Mouse (Mus musculus): ENCODE results near the gene Kcnk4.

Kcnk4 gene

DNA sequence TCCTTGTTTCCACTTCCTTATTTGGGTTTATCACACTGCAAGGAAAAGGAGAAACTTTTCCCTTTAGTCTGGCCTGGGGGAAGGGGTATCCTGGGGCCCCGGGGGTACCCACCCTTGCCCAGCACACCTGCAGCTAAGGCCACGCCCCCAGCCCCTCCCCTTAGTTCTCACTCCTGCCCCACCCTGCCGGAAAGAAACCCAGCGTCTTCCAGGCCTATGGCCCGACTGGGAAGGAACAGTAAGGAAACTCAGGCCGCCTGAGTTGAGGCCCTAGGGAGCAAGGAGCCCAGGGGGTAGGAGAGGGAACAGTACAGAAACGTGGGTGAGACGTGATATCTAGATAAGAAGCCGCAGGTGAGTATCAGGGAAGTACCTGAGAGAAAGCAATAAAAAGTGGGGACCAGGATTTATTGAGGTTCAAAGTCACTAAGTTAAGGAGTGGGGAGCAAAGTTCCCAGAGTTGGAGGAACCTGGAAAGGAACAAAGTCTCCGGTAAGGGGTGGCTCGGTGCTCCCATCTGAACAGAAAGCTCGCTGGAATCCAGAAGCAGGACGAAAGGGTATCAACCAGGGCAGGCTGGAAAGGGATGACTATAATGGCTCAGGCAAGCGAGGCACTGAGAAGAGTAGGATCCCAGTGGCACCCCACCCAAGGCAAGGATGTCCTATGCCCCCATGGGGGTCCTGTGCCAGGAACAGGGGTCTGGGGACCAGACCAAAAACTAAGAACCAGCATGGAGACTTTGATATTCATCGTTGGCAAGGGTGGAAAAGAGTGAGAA lies 34.4 kb upstream of the Kcnk4 start:
- no peak for DNase-seq (ENCODE audit: low read depth, low spot score)

DNA sequence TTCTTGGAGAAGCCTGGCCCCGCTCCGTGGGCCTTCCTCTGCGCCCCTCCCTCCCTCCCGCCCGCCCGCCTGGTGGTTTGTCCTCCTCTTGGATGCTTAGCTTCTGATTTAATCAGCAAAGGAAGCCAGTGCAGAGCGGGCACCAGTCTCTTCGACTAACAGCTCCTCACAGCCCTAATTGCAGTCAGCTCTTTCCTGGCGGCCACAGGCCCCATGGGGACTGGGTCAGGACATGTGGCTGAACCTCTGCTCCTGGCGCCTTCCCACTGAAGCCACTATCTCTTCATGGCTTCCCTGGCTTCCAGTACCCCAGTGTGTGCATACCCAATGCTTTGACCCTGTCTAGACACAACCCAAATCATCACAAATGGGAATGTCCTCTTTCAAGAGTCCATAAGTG lies 22.1 kb upstream of the Kcnk4 start:
- DNase-seq (ENCODE audit: low read depth, low spot score): no peak

DNA sequence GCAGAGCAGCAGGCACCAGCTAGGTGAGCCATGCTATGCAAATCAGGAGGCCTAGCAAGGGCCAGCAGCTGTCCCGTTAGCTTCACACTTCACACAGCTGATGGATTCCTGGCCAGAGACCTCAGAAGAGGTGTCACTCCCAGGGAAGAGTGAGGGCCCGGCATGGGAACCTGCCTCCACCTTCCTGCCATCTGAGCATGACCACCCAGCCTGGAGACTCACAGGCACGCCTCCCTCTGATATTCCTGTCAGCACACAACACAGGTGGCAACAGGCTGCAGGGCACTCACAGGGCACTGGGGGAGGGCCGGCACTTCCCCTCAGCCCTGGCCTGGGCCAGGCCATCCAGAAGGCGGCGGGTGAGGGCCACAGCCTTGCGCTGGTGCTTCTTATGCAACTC lies 21.1 kb upstream of the Kcnk4 start:
- no peak for DNase-seq (ENCODE audit: low read depth, low spot score)

DNA sequence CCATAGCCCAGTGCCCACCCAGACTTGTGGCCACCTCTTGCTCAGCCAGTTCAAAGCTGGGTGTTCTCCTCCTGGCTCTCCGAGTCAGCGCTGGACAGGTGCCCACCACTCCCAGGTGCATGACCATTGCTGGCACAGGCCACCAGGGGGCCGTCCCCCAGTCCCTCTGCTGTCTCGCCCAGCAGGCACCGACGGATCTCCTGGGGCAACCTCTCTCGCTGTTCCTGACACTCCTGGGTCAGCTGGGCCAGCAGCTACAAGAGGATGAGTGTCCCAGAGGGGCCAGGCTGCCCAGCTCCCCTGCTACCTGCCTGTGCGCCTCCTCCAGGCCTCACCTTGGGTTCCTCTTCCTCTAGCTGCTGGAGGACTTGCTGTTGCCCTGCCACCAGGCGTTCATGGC lies 19.7 kb upstream of the Kcnk4 start:
- no peak for DNase-seq (ENCODE audit: low read depth, low spot score)

DNA sequence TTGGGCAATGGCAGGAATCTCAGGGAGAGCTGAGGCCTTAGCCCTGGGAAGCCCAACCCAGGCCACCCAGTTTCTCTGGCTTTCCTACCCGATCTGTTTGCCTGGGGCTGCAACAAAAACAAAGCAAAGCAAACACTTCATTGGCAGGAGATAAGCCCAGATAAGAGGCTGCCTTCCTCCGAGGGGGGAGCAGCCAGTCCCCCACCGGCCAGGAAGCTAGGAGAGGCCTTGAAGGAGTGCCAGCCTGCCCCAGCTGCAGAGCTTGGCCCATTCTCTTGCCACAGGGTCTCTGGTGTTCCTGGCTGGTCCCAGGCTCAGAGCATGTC lies 18.4 kb upstream of the Kcnk4 start:
- no peak for DNase-seq (ENCODE audit: low read depth, low spot score)

DNA sequence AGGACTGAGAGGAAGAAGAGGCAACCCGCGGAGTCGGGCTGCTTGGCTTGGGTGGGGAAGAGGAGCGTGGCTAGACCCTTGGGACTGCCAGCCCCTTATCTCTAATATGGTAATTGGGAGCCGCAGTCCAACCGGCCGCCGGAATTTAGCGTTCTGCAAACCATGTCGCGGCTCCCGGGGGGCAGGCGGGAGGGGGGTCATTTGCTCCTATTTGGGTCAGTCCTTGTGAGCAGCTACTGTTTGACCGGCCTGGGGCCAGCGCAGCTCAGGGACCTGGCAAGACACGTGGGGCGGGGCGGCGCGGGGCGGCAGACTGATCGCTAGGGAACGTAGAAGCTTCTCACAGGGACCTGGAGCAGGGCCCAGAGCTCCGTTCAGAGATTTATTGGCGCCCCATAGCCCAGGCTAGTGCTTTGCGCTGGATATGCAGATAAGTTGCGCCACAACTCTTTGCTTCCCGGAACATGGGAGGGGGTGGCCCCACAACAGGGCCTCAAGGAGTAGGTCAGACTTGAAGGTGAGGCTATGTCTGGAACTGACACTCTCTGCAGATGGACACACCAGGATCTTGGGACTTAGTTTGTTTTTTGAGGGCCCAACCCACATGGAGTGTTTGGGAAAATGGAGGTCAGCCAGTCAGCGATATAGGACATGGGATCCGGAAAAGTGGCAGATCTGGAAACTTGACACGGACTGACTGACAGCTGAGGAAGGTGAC lies 17.8 kb upstream of the Kcnk4 start:
- no peak for DNase-seq (ENCODE audit: low read depth, low spot score)

DNA sequence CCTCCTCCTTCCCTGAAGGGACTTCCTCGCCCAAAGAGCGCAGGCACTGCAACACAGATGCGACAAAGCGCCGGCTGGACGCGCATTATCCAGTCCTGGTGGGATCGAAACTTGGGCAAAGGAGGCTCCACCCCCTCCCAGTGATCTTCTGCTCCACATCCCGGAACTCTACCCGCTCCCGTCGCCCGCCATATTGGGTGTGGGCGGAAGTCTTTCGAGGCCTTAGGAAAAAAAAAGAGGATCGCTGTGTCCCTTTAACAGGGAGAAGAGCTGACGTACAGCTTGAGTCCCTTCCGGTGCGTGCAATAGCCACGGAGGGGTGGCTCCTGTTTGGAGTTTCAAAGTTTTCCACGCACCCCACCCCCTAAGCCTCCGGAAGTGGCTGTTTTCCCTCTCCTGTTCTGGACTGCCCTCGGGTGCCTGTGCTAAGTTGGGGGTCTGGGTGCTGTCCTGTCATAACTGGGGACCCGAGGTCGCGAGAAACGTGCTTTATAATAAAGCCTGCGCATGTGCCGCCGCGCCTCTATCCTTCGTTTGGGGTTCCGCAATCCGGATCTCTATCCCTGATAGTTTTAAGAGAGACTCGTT lies 17.2 kb upstream of the Kcnk4 start:
- peak; percentile 69 for DNase-seq (ENCODE audit: low read depth, low spot score)

DNA sequence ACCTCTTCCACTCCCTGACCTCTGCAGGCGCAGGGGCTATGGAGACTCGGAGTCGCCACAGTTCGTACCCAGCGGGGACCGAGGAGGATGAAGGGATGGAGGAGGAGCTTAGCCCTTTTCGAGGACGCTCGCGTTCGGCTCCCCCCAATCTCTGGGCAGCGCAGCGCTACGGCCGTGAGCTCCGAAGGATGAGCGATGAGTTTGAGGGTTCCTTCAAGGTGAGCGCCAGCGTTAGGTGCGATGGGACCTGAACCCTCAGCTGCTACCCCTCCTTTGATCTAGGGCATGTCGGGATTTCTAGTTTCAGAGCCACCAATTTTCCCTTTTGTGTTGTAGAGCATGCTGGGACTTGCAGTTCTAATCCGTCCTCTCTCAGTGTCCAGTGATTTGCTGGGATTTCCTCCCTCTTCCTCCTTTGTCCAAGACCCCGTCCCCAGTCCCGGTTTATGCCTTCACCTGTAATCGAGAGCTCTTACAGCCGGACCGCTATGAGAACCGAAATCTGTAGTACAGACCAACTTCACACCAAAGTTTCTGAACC lies 16.4 kb upstream of the Kcnk4 start:
- no peak for DNase-seq (ENCODE audit: low read depth, low spot score)

DNA sequence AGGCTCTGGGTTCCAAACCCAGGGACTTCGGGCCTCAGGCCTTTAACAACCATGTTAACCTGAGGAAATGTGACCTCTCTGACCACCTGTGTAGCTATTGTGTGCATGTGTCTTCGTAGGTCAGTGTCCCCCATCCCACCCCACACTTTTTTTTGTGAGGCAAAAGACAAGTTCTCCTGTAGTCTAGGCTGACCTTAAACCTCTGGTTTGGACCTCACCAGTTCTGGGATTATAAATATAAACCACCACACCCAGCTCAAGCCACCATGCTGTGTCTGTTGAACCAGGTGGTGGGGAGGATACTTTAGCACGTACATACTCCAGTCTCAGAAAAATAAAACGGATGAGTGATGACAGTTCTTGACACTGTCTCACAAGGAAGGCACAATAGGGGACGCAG lies 15.6 kb upstream of the Kcnk4 start:
- DNase-seq (ENCODE audit: low read depth, low spot score): no peak

DNA sequence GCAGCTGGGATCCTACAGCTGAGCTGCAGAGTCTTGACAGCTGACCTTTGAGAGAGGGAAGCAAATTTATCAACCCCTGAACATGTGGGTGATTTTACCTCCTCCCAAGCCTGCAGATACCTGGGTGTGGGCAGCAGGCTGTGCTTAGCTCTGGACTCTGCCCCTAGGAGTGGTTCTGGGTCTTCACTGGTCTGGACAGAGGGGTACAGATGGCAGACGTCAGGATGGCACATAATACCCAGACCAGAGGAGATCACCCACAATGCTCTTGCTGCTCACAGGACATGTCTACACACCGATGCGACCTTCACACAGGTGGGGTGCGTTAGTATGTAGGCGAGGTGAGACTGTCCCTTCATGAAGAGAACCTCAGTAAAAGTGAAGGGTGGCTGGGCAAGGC lies 15.2 kb upstream of the Kcnk4 start:
- no peak for DNase-seq (ENCODE audit: low read depth, low spot score)

DNA sequence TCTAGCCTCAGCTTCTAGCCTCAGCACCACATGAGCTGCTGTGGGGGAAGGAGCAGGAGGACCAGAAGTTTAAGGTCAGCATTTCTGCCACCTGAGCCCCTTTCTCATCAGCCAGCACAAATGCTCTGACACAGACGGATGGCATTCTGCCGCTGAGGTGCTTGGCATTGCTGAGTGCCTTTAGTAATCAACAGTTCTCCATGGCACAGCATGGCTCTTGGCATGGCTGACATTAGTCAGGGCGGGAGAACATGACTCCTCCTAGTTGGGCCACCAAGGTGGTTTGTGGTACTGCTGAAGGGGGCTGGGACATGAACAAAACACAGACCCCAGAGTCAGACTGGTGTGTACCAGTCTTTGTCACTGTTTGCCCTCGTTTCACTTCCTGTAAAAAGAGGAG lies 13.9 kb upstream of the Kcnk4 start:
- no peak for DNase-seq (ENCODE audit: low read depth, low spot score)

DNA sequence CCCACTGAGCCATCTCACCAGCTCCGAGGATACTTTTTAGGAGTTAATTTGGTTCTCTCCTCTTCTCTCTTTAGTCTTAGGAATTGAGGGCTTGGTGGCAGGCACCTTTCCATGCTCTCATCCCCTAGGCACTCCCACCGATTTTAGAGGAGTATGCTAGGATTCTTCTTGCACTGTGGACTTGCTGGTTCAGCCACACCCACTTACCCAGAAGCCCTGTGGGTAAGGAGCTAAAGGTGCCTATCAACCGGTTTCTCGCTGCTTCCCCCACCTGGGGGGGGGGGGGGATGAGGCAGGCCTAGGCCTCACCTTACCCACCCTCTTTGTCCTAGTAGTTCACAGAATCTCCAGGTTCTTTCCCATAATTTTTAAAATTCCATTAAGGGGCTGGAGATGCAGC lies 13.4 kb upstream of the Kcnk4 start:
- no peak for DNase-seq (ENCODE audit: low read depth, low spot score)

DNA sequence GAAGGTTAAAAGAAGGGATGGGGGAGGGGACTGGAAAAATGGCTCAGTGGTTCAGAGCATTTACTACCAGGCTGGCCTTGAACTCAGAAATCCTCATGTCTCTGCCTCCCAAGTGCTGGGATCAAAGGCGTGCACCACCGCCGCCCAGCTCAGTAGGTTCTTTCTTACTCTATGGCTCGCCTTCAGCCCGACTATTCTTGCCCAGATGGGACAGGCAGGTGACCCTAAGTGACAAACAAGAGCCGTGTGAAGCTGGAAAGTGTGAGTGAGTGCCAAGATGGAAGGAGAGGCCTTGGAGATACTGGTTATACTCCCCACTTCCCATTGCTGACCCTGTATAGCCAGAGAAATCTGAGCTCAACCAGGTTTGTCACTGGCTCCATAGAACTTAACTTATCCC lies 9.4 kb upstream of the Kcnk4 start:
- DNase-seq (ENCODE audit: low read depth, low spot score): no peak

DNA sequence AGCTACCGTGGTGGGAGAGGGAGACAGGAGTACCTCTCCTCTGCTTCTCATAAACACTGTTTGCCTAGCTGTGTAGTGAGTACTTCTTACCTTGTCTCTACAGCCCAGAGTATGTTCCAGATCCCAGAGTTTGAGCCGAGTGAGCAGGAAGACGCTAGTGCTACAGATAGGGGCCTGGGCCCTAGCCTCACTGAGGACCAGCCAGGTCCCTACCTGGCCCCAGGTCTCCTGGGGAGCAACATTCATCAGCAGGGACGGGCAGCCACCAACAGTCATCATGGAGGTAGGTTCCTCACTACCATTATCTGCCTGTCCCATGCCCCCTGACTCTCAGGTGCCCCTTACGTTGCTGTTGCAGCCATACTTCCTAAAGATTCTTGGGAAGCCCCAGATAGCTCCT lies 8.4 kb upstream of the Kcnk4 start:
- no peak for DNase-seq (ENCODE audit: low read depth, low spot score)

DNA sequence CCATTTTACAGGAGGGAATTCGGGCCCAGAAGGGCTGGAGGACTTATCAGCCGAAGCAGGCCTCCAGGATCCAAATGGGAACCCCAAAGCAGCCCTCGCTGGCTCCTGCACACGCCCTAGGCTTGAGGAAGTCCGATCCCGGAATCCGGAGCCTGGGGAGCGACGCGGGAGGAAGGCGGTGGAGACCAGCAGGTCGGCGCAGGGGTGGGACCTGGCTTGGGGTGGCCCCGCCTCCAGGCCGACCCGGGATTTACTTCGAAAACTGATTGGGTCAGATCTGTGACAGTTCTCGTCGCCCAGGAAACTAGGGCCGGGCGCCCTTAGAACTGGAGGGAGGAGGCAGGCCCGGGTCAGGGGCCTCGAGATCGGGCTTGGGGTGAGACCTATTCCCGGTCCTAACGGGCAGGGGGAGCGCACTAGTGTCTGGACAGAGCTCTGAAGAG lies 8.0 kb upstream of the Kcnk4 start, which contains the start of gene Gpr137:
TSS of gene Gpr137 (minus strand) at position 232 of the 443 bp plus-strand sequence.
- peak; percentile 86 for DNase-seq (ENCODE audit: low read depth, low spot score)

DNA sequence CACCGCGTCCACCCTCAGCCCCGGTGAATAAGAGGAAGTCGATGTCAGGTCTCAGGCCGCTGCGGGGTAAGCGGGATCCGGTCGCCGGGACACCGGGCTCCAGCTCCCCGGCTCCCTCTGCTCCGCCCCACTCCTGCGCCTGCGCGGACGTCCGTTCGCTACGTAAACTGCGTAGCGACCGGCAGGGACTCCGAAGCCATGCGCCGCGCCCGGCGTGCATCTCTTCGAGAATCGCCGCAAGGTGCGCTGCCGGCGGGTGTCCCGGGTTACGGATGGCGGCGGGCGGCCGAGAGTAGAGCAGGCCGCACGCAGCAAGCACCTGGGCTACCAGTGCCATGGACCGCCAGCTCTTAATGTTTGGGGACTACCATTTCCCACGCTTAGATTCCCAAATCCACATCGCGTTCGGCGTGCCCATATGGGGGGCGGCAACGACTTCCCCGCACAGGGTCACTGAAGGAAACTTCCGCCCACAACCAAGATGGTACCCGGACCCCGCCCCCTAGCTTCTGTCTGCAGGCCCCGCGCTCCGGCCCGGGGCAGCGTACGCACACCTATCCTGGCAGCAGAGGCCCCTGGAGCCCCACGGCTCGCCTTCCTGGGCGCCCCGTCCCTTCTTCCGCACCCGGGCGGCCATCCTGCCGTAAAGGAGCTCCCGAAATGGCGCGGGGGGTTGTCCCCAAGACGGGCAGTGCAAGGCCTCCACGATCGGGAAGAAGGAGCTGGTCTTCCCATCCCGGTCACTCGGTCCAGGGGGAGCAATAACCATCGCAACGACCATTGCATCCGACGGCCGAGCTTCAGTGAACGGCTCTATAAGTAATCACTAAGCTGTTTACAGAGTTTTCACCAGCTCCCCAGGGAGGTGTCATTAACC lies 7.3 kb upstream of the Kcnk4 start, which contains the start of gene Bad:
TSS of gene Bad (plus strand) at position 490 of the 877 bp plus-strand sequence.
- peak; percentile 92 for DNase-seq (ENCODE audit: low read depth, low spot score)

DNA sequence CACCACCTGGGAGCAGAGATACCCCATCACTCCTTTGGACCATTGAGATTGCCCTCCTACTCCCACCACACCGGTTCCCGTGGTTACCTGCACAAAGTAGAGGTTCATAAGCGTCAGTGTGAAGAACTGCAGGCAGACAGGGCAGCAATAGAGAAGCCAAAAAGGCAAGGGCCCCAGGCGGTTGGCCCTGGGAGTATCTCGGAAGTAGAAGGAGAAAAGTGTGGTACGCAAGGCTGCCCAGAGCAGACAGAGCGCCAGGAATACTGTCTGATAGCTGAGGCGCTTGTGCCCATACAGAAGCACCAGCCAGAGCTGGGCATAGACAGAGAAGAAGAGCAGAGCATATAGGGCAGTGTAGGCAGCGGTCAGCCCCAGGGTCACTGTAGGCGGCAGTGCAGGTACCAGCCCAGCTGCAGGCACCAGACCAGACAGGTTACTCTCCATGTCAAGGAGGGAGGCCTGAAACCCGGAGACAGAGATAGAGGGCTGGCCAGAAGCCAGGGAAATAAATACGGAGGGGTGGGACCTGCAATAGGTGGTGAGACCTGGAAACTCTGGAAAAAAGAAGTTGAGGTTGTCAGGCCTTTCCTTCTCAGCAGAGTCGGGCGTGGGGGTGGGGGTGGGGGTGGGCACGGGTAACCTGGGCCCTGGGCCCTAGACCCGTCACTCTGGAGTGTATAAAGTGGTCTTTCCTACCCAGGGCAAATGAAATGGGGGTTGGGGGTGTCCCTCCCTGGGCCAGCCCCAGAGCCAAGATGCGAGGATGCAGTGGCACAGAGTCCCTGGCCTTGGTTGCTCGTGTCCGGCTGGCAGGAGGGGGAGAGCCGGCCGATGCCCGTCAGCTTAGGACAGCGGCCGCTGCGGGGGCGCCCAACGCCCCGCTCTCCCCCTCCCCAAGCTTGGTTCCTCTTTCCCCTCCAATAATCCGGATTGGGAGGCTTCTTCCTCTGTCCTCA lies 6.4 kb upstream of the Kcnk4 start:
- no peak for DNase-seq (ENCODE audit: low read depth, low spot score)

DNA sequence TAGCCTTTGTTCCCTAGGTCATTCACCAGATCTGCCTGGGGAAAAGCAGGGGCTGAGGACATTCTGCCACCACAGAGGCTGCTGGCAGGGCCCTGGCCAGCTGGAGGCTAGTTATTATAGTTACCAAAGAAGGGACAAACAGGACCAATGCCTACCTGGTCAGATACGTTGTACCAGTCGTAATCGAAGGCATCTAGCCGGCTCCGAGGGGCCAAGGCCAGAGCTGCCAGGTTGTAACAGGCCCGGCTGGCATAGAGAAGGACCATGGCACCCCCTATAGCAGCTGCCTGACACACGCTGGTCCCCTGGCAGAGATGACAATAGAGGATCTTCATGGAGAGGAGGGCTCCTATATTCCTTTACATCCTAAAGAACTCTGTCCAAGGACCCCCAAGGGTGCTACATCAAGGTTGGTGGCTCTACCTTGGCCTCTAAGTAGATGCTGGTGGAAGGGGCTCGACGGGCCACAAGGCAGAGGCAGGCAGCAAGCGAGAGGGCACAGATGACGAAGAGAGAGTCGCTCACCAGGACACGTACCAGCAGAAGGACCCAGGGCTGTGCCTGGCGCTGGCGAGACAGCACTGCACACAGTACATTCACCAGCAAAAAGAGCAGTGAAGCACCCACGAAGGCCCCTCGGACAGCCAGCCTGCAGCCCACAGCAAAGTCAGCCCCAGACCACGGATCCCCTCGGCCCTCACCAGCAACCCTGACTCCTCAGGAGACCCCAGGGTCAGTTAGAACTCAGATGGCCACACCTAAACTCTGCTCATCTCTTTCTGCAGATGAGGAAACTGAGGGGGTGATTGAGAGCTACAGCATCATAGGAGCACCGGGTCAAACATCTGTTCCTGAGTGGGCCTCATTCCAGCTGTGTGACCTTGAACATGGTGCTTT lies 5.0 kb upstream of the Kcnk4 start:
- DNase-seq (ENCODE audit: low read depth, low spot score): no peak
